Mouse (Mus musculus) heart, embryonic 16.5 days (tissue): ENCODE data around the gene Ccdc105. TPM values are rescaled to one million over a fixed set of nuclear protein-coding genes. Genes with fewer than 3 reads are reported as not detected.

Experiments used
- ATAC-seq: fragments of 200-750 bp; cut with Nextera tagmentation; replicated peaks from 2 replicates; pipeline ENCODE4 v1.8.0; 2017; ENCODE audit warnings: moderate number of reproducible peaks; ENCODE audit not compliant: insufficient read depth, low FRiP score; ENCODE audit errors: extremely low read depth
- H3K27ac ChIP-seq: fragments of 300-500 bp; sonication (generic); 2 replicates; pipeline ENCODE4 v1.5.1; 2014; ENCODE audit warnings: mild to moderate bottlenecking, low read length, control low read depth, moderate library complexity
- H3K27me3 ChIP-seq: fragments of 300-500 bp; sonication (generic); 2 replicates; pipeline ENCODE4 v1.6.1; 2014; ENCODE audit warnings: low read length, mixed read lengths; ENCODE audit not compliant: control insufficient read depth, insufficient read depth
- H3K36me3 ChIP-seq: fragments of 300-500 bp; sonication (generic); 2 replicates; pipeline ENCODE4 v1.6.1; 2014; ENCODE audit not compliant: control insufficient read depth, insufficient read depth
- H3K4me1 ChIP-seq: fragments of 300-500 bp; sonication (generic); 2 replicates; pipeline ENCODE4 v1.6.1; 2014; ENCODE audit warnings: low read length, mixed read lengths; ENCODE audit not compliant: control insufficient read depth, insufficient read depth
- H3K4me2 ChIP-seq: fragments of 300-500 bp; sonication (generic); 2 replicates; pipeline ENCODE4 v1.6.1; 2014; ENCODE audit warnings: low read depth, mild to moderate bottlenecking, control low read depth, low read length
- H3K4me3 ChIP-seq: fragments of 300-500 bp; sonication (generic); 2 replicates; pipeline ENCODE4 v1.5.1; 2014; ENCODE audit warnings: mild to moderate bottlenecking, control low read depth, low read length
- H3K9ac ChIP-seq: fragments of 300-500 bp; sonication (generic); 2 replicates; pipeline ENCODE4 v1.6.1; 2014; ENCODE audit warnings: low read length, control low read depth
- H3K9me3 ChIP-seq: fragments of 300-500 bp; sonication (generic); replicated peaks from 2 replicates; pipeline ENCODE4 v1.6.1; 2016; ENCODE audit warnings: low read length; ENCODE audit not compliant: control insufficient read depth
- WGBS: fragments of 180-500 bp; shearing (Covaris S2); extraction: QIAGEN DNeasy Blood & Tissue Kit; methylation state at CpG from one replicate; pipeline ENCODE4 v1.1.7; 2014; 5-methylcytosine and 5-hydroxymethylcytosine counted together
- polyA plus RNA-seq: library from polyadenylated mRNA; unstranded; fragments of >200 nt; fragmentation: Nextera tagmentation; extraction: Ambion mirVana; gene quantifications from 2 replicates; pipeline ENCODE4 v1.2.1, GENCODE M21; 2015

The Ccdc105 gene
- polyA plus RNA-seq, 1 experiment from 2014 or later, result not detected

DNA sequence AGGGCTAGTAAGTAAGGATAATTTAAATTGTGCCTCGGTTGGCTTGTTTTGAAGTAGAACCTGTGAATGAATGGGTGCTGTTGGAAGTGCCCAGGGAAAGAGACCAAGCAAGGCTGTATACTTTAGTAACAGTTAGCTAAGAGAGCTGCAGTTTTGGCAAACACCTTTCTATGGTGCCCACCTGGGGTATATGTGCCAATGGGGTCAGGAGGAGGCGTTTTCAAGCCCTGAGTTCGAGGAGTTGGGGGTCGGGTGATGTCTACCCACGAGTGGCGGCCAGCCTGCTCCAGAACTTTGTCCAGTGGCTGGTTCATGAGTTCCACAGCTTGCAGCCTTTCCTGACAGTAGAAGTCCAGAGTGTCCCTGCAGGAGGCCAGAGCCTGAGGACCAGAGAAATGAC, 3.9 kb downstream of the Ccdc105 start:
- H3K27ac ChIP-seq, result no peak overlapping the region
- WGBS, result 84% methylated on average over 6 of the region's 6 CpGs
- H3K4me2 ChIP-seq, result no peak overlapping the region
- H3K9ac ChIP-seq, result no peak overlapping the region
- no peak overlapping the region for H3K4me3 ChIP-seq
- no peaks in the 10 kb centered on the region for H3K9me3 ChIP-seq
- H3K27me3 ChIP-seq, result peaks cover 36% of the 10 kb centered on the region
- H3K4me1 ChIP-seq, result peaks cover 7% of the 10 kb centered on the region
- no peaks in the 10 kb centered on the region for H3K36me3 ChIP-seq
- no peak for ATAC-seq

- Histone ChIP-seq H3K4me1 (peaks cover 7% of the 10 kb centered on the region), H3K27ac (no peak overlapping the region), H3K36me3 (no peaks in the 10 kb centered on the region), H3K4me2 (no peak overlapping the region), H3K27me3 (peaks cover 35% of the 10 kb centered on the region), H3K9ac (no peak overlapping the region), H3K4me3 (no peak overlapping the region), H3K9me3 (no peaks in the 10 kb centered on the region)
- 74% methylated on average over 13 of the region's 13 CpGs for WGBS
- no peak for ATAC-seq
Observed at GRCm38 (mm10) chr10:78748161-78748560, 4.7 kb downstream of the Ccdc105 start.

DNA sequence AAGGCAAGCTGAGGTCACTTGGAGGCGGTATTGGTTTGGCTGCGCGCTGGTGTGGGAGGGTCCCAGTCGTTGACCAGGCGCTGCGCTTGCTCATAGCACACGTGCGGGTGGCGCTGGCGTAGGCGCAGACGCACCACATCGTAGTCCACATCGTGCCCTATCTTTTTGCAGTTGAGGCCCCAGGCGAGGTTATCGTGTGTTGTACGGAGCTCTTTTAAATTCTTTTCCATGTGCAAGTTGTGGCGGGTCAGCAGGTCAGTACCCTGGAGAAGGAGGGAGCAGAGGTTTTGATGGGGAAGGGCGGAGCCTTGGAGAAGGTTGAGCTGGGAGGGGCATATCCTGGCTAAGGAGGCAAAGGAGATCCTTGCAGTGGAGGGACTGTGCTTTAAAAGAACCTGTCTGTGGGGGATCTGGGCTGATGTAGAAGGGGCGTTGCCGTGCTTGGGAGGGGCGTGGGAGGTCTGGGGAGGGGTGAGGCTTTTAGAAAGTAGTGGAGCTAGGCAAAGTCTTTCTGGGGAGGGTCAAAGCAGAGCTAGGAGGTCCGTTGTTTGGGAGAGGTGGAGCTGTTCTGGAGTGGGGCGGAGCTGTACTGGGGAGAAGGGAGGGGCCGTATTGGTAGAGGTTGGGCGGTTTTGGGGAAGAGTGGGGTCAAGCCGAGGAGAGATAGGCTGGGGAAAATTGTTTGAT, 5.7 kb downstream of the Ccdc105 start:
- H3K4me1 ChIP-seq, result peaks cover 7% of the 10 kb centered on the region
- H3K4me3 ChIP-seq, result peak overlapping the region; percentile 44
- H3K36me3 ChIP-seq, result no peaks in the 10 kb centered on the region
- H3K27me3 ChIP-seq, result peaks cover 28% of the 10 kb centered on the region
- H3K9me3 ChIP-seq, result no peaks in the 10 kb centered on the region
- ATAC-seq, result peak; percentile 58; the same call in 1 of the 2 replicates
- WGBS, result 1% methylated on average over 27 of the region's 27 CpGs
- no peak overlapping the region; the same call in 1 of the 2 replicates for H3K9ac ChIP-seq
- H3K4me2 ChIP-seq, result peak overlapping the region; percentile 70
- no peak overlapping the region for H3K27ac ChIP-seq

- WGBS, result 57% methylated on average over 4 of the region's 4 CpGs
- no peak for ATAC-seq
Observed at GRCm38 (mm10) chr10:78745453-78746232, 7.2 kb downstream of the Ccdc105 start.

GRCm38 (mm10) chr10:78743721-78744120, 9.1 kb downstream of the Ccdc105 start:
- peaks cover 7% of the 10 kb centered on the region for H3K27me3 ChIP-seq
- no peaks in the 10 kb centered on the region for H3K9me3 ChIP-seq
- H3K4me3 ChIP-seq, result no peak overlapping the region
- H3K36me3 ChIP-seq, result no peaks in the 10 kb centered on the region
- no peak for ATAC-seq
- H3K27ac ChIP-seq, result no peak overlapping the region
- no peak overlapping the region for H3K9ac ChIP-seq
- no peak overlapping the region for H3K4me2 ChIP-seq
- peaks cover 3% of the 10 kb centered on the region; the same call in 1 of the 2 replicates for H3K4me1 ChIP-seq

More at GRCm38 (mm10) chr10:78745453-78746232, 7.2 kb downstream of the Ccdc105 start:
- Histone ChIP-seq H3K4me1 (peaks cover 3% of the 10 kb centered on the region; the same call in 1 of the 2 replicates), H3K27ac (no peak overlapping the region), H3K27me3 (peaks cover 17% of the 10 kb centered on the region), H3K9me3 (no peaks in the 10 kb centered on the region), H3K9ac (no peak overlapping the region), H3K4me3 (no peak overlapping the region), H3K36me3 (no peaks in the 10 kb centered on the region), H3K4me2 (no peak overlapping the region)

- no peak overlapping the region for H3K9ac ChIP-seq
- H3K27ac ChIP-seq, result no peak overlapping the region
- H3K4me1 ChIP-seq, result no peaks in the 10 kb centered on the region
- no peak for ATAC-seq
- no peaks in the 10 kb centered on the region for H3K36me3 ChIP-seq
- no peaks in the 10 kb centered on the region for H3K27me3 ChIP-seq
- no peaks in the 10 kb centered on the region for H3K9me3 ChIP-seq
- no peak overlapping the region for H3K4me3 ChIP-seq
- 49% methylated on average over 4 of the region's 4 CpGs for WGBS
- H3K4me2 ChIP-seq, result no peak overlapping the region
Observed at GRCm38 (mm10) chr10:78739821-78740220, 13.0 kb downstream of the Ccdc105 start.

GRCm38 (mm10) chr10:78727876-78728275, 25.0 kb downstream of the Ccdc105 start:
- Histone ChIP-seq H3K4me1 (no peaks in the 10 kb centered on the region), H3K36me3 (no peaks in the 10 kb centered on the region), H3K27ac (no peak overlapping the region), H3K4me2 (no peak overlapping the region), H3K9me3 (no peaks in the 10 kb centered on the region), H3K4me3 (no peak overlapping the region), H3K9ac (no peak overlapping the region), H3K27me3 (no peaks in the 10 kb centered on the region)
- ATAC-seq, result no peak
- 79% methylated on average over 5 of the region's 5 CpGs for WGBS

DNA sequence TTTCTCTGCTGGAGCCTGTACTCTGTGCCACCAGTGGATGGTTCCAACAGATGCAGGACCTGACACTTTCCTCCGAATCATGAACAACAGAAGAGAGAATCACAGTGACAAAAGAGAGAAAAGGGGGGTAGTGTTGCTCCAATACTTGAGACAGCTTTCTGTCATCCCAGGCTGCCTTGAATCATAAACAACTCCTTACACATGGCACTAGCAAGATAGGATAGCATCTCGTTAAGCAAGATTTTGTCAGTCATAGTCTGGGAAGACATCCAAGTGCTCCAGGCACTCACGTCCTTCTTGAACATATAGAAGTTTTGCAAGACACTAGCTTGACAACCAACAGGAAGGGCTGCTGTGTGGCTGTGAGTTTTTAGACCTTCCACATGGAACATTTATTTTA, 25.8 kb downstream of the Ccdc105 start:
- Histone ChIP-seq H3K4me2 (no peak overlapping the region), H3K36me3 (no peaks in the 10 kb centered on the region), H3K4me3 (no peak overlapping the region), H3K4me1 (no peaks in the 10 kb centered on the region), H3K9me3 (no peaks in the 10 kb centered on the region), H3K27ac (no peak overlapping the region), H3K27me3 (no peaks in the 10 kb centered on the region), H3K9ac (no peak overlapping the region)
- WGBS, result 44% methylated on average over 3 of the region's 3 CpGs
- ATAC-seq, result no peak

DNA sequence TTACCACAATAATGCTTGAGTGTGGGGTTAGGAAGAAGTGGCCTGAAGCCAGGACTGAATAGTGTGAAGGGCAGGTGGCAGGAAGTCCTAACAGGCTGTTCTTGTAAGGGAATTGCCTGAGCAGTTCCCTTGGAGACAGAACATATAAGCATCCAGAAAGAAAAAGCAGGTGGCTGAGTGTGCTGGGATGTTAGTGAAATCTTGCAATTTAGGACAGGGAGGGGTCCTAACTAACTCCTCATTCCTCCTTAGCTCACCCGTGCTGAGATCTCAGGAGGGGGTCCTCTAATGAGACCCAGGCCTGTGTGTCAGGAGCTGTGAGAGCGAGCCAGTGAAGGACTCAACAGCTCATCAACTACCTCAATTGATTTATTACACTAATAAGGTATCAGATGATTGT, 29.4 kb downstream of the Ccdc105 start:
- ATAC-seq, result no peak

More for the DNA sequence above, 29.4 kb downstream of the Ccdc105 start:
- no peak overlapping the region for H3K4me3 ChIP-seq
- H3K27me3 ChIP-seq, result no peaks in the 10 kb centered on the region
- H3K27ac ChIP-seq, result no peak overlapping the region
- no peaks in the 10 kb centered on the region for H3K9me3 ChIP-seq
- no peak overlapping the region for H3K4me2 ChIP-seq
- WGBS, result 33% methylated on average over 2 of the region's 2 CpGs
- H3K4me1 ChIP-seq, result no peaks in the 10 kb centered on the region
- H3K9ac ChIP-seq, result no peak overlapping the region
- H3K36me3 ChIP-seq, result no peaks in the 10 kb centered on the region
